Mouse (Mus musculus): ENCODE measurements around the gene Zcchc24. TPM values are rescaled to one million over a fixed set of nuclear protein-coding genes. Genes with fewer than 3 reads are reported as not detected.
A peak's percentile ranks its signal among the peaks of the same experiment; 100 is the strongest.

Zcchc24 gene
- polyA plus RNA-seq, 1 experiment from 2014 or later, result 22.3 TPM

GRCm38 (mm10) chr14:25749143-25749909, 19.5 kb downstream of the Zcchc24 start:
- WGBS, result 36% methylated on average over 13 of the region's 13 CpGs
- ATAC-seq (ENCODE audit: insufficient read depth, low FRiP score, low TSS enrichment), result no peak
- peak; percentile 55 for DNase-seq (ENCODE audit: low spot score)
- Histone ChIP-seq H3K9ac (ENCODE audit: low read length) (no peak overlapping the region), H3K27ac (ENCODE audit: low read depth, low read length) (0 out of 2 replicates have a peak overlapping the region, but pooled peaks have one; percentile 27), H3K4me2 (ENCODE audit: low read depth) (no peak overlapping the region), H3K9me3 (ENCODE audit: control insufficient read depth, low read length) (no peaks in the 10 kb centered on the region), H3K27me3 (ENCODE audit: control insufficient read depth, insufficient read depth, low read length) (no peaks in the 10 kb centered on the region), H3K4me1 (ENCODE audit: control insufficient read depth, insufficient read depth, low read length) (peaks cover 6% of the 10 kb centered on the region; the same call in 1 of the 2 replicates), H3K36me3 (ENCODE audit: control insufficient read depth, insufficient read depth, low read length) (no peaks in the 10 kb centered on the region), H3K4me3 (ENCODE audit: low read depth, low read length) (no peak overlapping the region)

- Histone ChIP-seq H3K9ac (ENCODE audit: low read length) (no peak overlapping the region; the same call in 1 of the 2 replicates), H3K36me3 (ENCODE audit: control insufficient read depth, insufficient read depth, low read length) (no peaks in the 10 kb centered on the region), H3K4me3 (ENCODE audit: low read depth, low read length) (no peak overlapping the region), H3K27ac (ENCODE audit: low read depth, low read length) (no peak overlapping the region), H3K27me3 (ENCODE audit: control insufficient read depth, insufficient read depth, low read length) (no peaks in the 10 kb centered on the region), H3K9me3 (ENCODE audit: control insufficient read depth, low read length) (no peaks in the 10 kb centered on the region), H3K4me2 (ENCODE audit: low read depth) (no peak overlapping the region), H3K4me1 (ENCODE audit: control insufficient read depth, insufficient read depth, low read length) (peaks cover 6% of the 10 kb centered on the region; the same call in 1 of the 2 replicates)
- 79% methylated on average over 7 of the region's 7 CpGs for WGBS
- DNase-seq (ENCODE audit: low spot score) (no peak), ATAC-seq (ENCODE audit: insufficient read depth, low FRiP score, low TSS enrichment) (no peak)
These were observed 20.7 kb downstream of the Zcchc24 start for GRCm38 (mm10) chr14:25747996-25748756.

GRCm38 (mm10) chr14:25746971-25747945, 21.6 kb downstream of the Zcchc24 start:
- DNase-seq (ENCODE audit: low spot score), result no peak
- Histone ChIP-seq H3K36me3 (ENCODE audit: control insufficient read depth, insufficient read depth, low read length) (no peaks in the 10 kb centered on the region), H3K9me3 (ENCODE audit: control insufficient read depth, low read length) (no peaks in the 10 kb centered on the region), H3K4me1 (ENCODE audit: control insufficient read depth, insufficient read depth, low read length) (peaks cover 6% of the 10 kb centered on the region; the same call in 1 of the 2 replicates), H3K4me2 (ENCODE audit: low read depth) (no peak overlapping the region), H3K4me3 (ENCODE audit: low read depth, low read length) (no peak overlapping the region), H3K27me3 (ENCODE audit: control insufficient read depth, insufficient read depth, low read length) (no peaks in the 10 kb centered on the region), H3K9ac (ENCODE audit: low read length) (no peak overlapping the region), H3K27ac (ENCODE audit: low read depth, low read length) (no peak overlapping the region; the same call in 1 of the 2 replicates)
- 81% methylated on average over 21 of the region's 21 CpGs for WGBS
- no peak for ATAC-seq (ENCODE audit: insufficient read depth, low FRiP score, low TSS enrichment)

- H3K36me3 ChIP-seq (ENCODE audit: control insufficient read depth, insufficient read depth, low read length), result no peaks in the 10 kb centered on the region
- H3K9me3 ChIP-seq (ENCODE audit: control insufficient read depth, low read length), result no peaks in the 10 kb centered on the region
- DNase-seq (ENCODE audit: low spot score) (no peak), ATAC-seq (ENCODE audit: insufficient read depth, low FRiP score, low TSS enrichment) (no peak)
- no peaks in the 10 kb centered on the region for H3K27me3 ChIP-seq (ENCODE audit: control insufficient read depth, insufficient read depth, low read length)
- 93% methylated on average over 6 of the region's 6 CpGs for WGBS
- H3K27ac ChIP-seq (ENCODE audit: low read depth, low read length), result no peak overlapping the region
- no peak overlapping the region for H3K9ac ChIP-seq (ENCODE audit: low read length)
- no peak overlapping the region for H3K4me3 ChIP-seq (ENCODE audit: low read depth, low read length)
- no peak overlapping the region for H3K4me2 ChIP-seq (ENCODE audit: low read depth)
- H3K4me1 ChIP-seq (ENCODE audit: control insufficient read depth, insufficient read depth, low read length), result peaks cover 6% of the 10 kb centered on the region; the same call in 1 of the 2 replicates
These were observed 22.5 kb downstream of the Zcchc24 start for GRCm38 (mm10) chr14:25746371-25746770.

- no peaks in the 10 kb centered on the region for H3K36me3 ChIP-seq (ENCODE audit: control insufficient read depth, insufficient read depth, low read length)
- no peaks in the 10 kb centered on the region for H3K9me3 ChIP-seq (ENCODE audit: control insufficient read depth, low read length)
- H3K27me3 ChIP-seq (ENCODE audit: control insufficient read depth, insufficient read depth, low read length), result no peaks in the 10 kb centered on the region
- DNase-seq (ENCODE audit: low spot score) (no peak), ATAC-seq (ENCODE audit: insufficient read depth, low FRiP score, low TSS enrichment) (no peak)
- peaks cover 6% of the 10 kb centered on the region; the same call in 1 of the 2 replicates for H3K4me1 ChIP-seq (ENCODE audit: control insufficient read depth, insufficient read depth, low read length)
- no peak overlapping the region for H3K9ac ChIP-seq (ENCODE audit: low read length)
- H3K4me3 ChIP-seq (ENCODE audit: low read depth, low read length), result no peak overlapping the region
- no peak overlapping the region for H3K4me2 ChIP-seq (ENCODE audit: low read depth)
- WGBS, result 67% methylated on average over 11 of the region's 11 CpGs
- H3K27ac ChIP-seq (ENCODE audit: low read depth, low read length), result no peak overlapping the region
These were observed 23.3 kb downstream of the Zcchc24 start for GRCm38 (mm10) chr14:25745365-25746184.

- H3K4me2 ChIP-seq (ENCODE audit: low read depth), result no peak overlapping the region
- no peak for ATAC-seq (ENCODE audit: insufficient read depth, low FRiP score, low TSS enrichment)
- H3K27ac ChIP-seq (ENCODE audit: low read depth, low read length), result no peak overlapping the region
- 95% methylated on average over 5 of the region's 5 CpGs for WGBS
- no peak for DNase-seq (ENCODE audit: low spot score)
- no peak overlapping the region for H3K4me3 ChIP-seq (ENCODE audit: low read depth, low read length)
- no peak overlapping the region for H3K9ac ChIP-seq (ENCODE audit: low read length)
- no peaks in the 10 kb centered on the region for H3K36me3 ChIP-seq (ENCODE audit: control insufficient read depth, insufficient read depth, low read length)
- H3K9me3 ChIP-seq (ENCODE audit: control insufficient read depth, low read length), result no peaks in the 10 kb centered on the region
- no peaks in the 10 kb centered on the region for H3K4me1 ChIP-seq (ENCODE audit: control insufficient read depth, insufficient read depth, low read length)
- H3K27me3 ChIP-seq (ENCODE audit: control insufficient read depth, insufficient read depth, low read length), result no peaks in the 10 kb centered on the region
These were observed 25.9 kb downstream of the Zcchc24 start for GRCm38 (mm10) chr14:25742943-25743342.

GRCm38 (mm10) chr14:25741840-25742367, 26.9 kb downstream of the Zcchc24 start:
- no peaks in the 10 kb centered on the region for H3K27me3 ChIP-seq (ENCODE audit: control insufficient read depth, insufficient read depth, low read length)
- WGBS, result 55% methylated on average over 5 of the region's 5 CpGs
- no peak for ATAC-seq (ENCODE audit: insufficient read depth, low FRiP score, low TSS enrichment)

More at GRCm38 (mm10) chr14:25741840-25742367, 26.9 kb downstream of the Zcchc24 start:
- Histone ChIP-seq H3K9ac (ENCODE audit: low read length) (no peak overlapping the region), H3K36me3 (ENCODE audit: control insufficient read depth, insufficient read depth, low read length) (no peaks in the 10 kb centered on the region), H3K9me3 (ENCODE audit: control insufficient read depth, low read length) (no peaks in the 10 kb centered on the region), H3K4me3 (ENCODE audit: low read depth, low read length) (no peak overlapping the region), H3K4me2 (ENCODE audit: low read depth) (no peak overlapping the region), H3K27ac (ENCODE audit: low read depth, low read length) (no peak overlapping the region), H3K4me1 (ENCODE audit: control insufficient read depth, insufficient read depth, low read length) (no peaks in the 10 kb centered on the region)
- no peak for DNase-seq (ENCODE audit: low spot score)
